Mouse (Mus musculus) E14TG2a.4 (cell line): ENCODE measurements around the gene Med27.

Experiments used
- H3K27me3 ChIP-seq: 2 replicates; pipeline ENCODE4 v1.6.1; 2014; ENCODE audit warnings: low read length, control low read depth; ENCODE audit not compliant: insufficient read depth
- H3K36me3 ChIP-seq: 2 replicates; pipeline ENCODE4 v1.6.1; 2014; ENCODE audit warnings: low read length, control low read depth; ENCODE audit not compliant: insufficient read depth
- H3K4me1 ChIP-seq: replicated peaks from 2 replicates; pipeline ENCODE4 v1.6.1; 2014; ENCODE audit warnings: low read depth, low read length, control low read depth
- H3K4me3 ChIP-seq: replicated peaks from 2 replicates; pipeline ENCODE4 v1.5.1; 2014; ENCODE audit warnings: mild to moderate bottlenecking, low read length
- H3K9me3 ChIP-seq: 2 replicates; pipeline ENCODE4 v1.6.1; 2014; ENCODE audit warnings: low read length, control low read depth
- CTCF ChIP-seq: conservative IDR thresholded peaks from 2 replicates; pipeline ENCODE4 v1.5.1; 2014; ENCODE audit warnings: low read length
- NANOG ChIP-seq: IDR thresholded peaks from 2 replicates; pipeline ENCODE4 v1.6.1; 2014; ENCODE audit warnings: borderline replicate concordance, low read length, mixed read lengths
- POU5F1 ChIP-seq: IDR thresholded peaks from 2 replicates; pipeline ENCODE4 v1.6.1; 2014; ENCODE audit warnings: low read length, borderline replicate concordance

Med27 gene

GRCm38 (mm10) chr2:29436376-29436775 is 89.8 kb downstream of the Med27 start:
- H3K4me3 ChIP-seq = no peak overlapping the region
- H3K9me3 ChIP-seq = no peaks in the 10 kb centered on the region
- peaks cover 26% of the 10 kb centered on the region for H3K4me1 ChIP-seq
- TF ChIP-seq NANOG (no peak), POU5F1 (no peak), CTCF (no peak)
- no peaks in the 10 kb centered on the region for H3K36me3 ChIP-seq
- no peaks in the 10 kb centered on the region for H3K27me3 ChIP-seq

GRCm38 (mm10) chr2:29437111-29437510 is 90.5 kb downstream of the Med27 start:
- H3K4me3 ChIP-seq = no peak overlapping the region
- H3K36me3 ChIP-seq = no peaks in the 10 kb centered on the region
- TF ChIP-seq CTCF (no peak), POU5F1 (no peak)
- no peaks in the 10 kb centered on the region for H3K9me3 ChIP-seq
- no peaks in the 10 kb centered on the region for H3K27me3 ChIP-seq
- peaks cover 29% of the 10 kb centered on the region for H3K4me1 ChIP-seq

GRCm38 (mm10) chr2:29437861-29438529 is 91.4 kb downstream of the Med27 start:
- no peaks in the 10 kb centered on the region for H3K9me3 ChIP-seq
- TF ChIP-seq POU5F1 = no peak
- no peak for TF ChIP-seq CTCF
- TF ChIP-seq NANOG = no peak
- no peaks in the 10 kb centered on the region for H3K36me3 ChIP-seq
- H3K4me3 ChIP-seq = no peak overlapping the region
- H3K4me1 ChIP-seq = peaks cover 29% of the 10 kb centered on the region
- H3K27me3 ChIP-seq = no peaks in the 10 kb centered on the region

- H3K36me3 ChIP-seq = no peaks in the 10 kb centered on the region
- H3K9me3 ChIP-seq = no peaks in the 10 kb centered on the region
- no peaks in the 10 kb centered on the region for H3K27me3 ChIP-seq
- TF ChIP-seq NANOG (no peak), POU5F1 (no peak), CTCF (no peak)
- H3K4me3 ChIP-seq = no peak overlapping the region
- H3K4me1 ChIP-seq = peaks cover 29% of the 10 kb centered on the region
Observed at GRCm38 (mm10) chr2:29438530-29438862, 91.9 kb downstream of the Med27 start.

- Histone ChIP-seq H3K27me3 (no peaks in the 10 kb centered on the region), H3K4me1 (peaks cover 29% of the 10 kb centered on the region), H3K36me3 (no peaks in the 10 kb centered on the region), H3K9me3 (no peaks in the 10 kb centered on the region), H3K4me3 (no peak overlapping the region)
- no peak for TF ChIP-seq CTCF
- no peak for TF ChIP-seq POU5F1
- TF ChIP-seq NANOG = no peak
Observed at GRCm38 (mm10) chr2:29438986-29439385, 92.4 kb downstream of the Med27 start.

GRCm38 (mm10) chr2:29439396-29439795 is 92.8 kb downstream of the Med27 start:
- Histone ChIP-seq H3K4me3 (no peak overlapping the region), H3K27me3 (no peaks in the 10 kb centered on the region), H3K36me3 (no peaks in the 10 kb centered on the region), H3K9me3 (no peaks in the 10 kb centered on the region), H3K4me1 (peaks cover 29% of the 10 kb centered on the region)
- TF ChIP-seq NANOG (no peak), CTCF (no peak), POU5F1 (no peak)

- Histone ChIP-seq H3K4me3 (no peak overlapping the region), H3K27me3 (no peaks in the 10 kb centered on the region), H3K4me1 (peaks cover 29% of the 10 kb centered on the region), H3K9me3 (no peaks in the 10 kb centered on the region), H3K36me3 (no peaks in the 10 kb centered on the region)
- TF ChIP-seq NANOG (no peak), CTCF (no peak), POU5F1 (no peak)
Observed at GRCm38 (mm10) chr2:29439857-29440502, 93.4 kb downstream of the Med27 start.

GRCm38 (mm10) chr2:29442275-29442674 is 95.7 kb downstream of the Med27 start:
- Histone ChIP-seq H3K4me1 (peaks cover 29% of the 10 kb centered on the region), H3K4me3 (no peak overlapping the region), H3K27me3 (no peaks in the 10 kb centered on the region), H3K36me3 (no peaks in the 10 kb centered on the region), H3K9me3 (no peaks in the 10 kb centered on the region)
- TF ChIP-seq CTCF (no peak), POU5F1 (no peak), NANOG (no peak)

- peaks cover 24% of the 10 kb centered on the region for H3K4me1 ChIP-seq
- no peaks in the 10 kb centered on the region for H3K27me3 ChIP-seq
- no peaks in the 10 kb centered on the region for H3K9me3 ChIP-seq
- TF ChIP-seq POU5F1 (no peak), CTCF (no peak), NANOG (no peak)
- H3K36me3 ChIP-seq = no peaks in the 10 kb centered on the region
- no peak overlapping the region for H3K4me3 ChIP-seq
Observed at GRCm38 (mm10) chr2:29443626-29444217, 97.1 kb downstream of the Med27 start.
